Mouse (Mus musculus) adrenal gland, adult (tissue): Measurements from ENCODE around the gene Spindoc.

Source experiments
- DNase-seq, 2 experiments: peaks; one replicate each; pipeline ENCODE4 v3.0.0; 2022 to 2023; ENCODE audit warnings: low spot score in 1 of 2; ENCODE audit not compliant: inconsistent age in 2 of 2

The Spindoc gene

DNA sequence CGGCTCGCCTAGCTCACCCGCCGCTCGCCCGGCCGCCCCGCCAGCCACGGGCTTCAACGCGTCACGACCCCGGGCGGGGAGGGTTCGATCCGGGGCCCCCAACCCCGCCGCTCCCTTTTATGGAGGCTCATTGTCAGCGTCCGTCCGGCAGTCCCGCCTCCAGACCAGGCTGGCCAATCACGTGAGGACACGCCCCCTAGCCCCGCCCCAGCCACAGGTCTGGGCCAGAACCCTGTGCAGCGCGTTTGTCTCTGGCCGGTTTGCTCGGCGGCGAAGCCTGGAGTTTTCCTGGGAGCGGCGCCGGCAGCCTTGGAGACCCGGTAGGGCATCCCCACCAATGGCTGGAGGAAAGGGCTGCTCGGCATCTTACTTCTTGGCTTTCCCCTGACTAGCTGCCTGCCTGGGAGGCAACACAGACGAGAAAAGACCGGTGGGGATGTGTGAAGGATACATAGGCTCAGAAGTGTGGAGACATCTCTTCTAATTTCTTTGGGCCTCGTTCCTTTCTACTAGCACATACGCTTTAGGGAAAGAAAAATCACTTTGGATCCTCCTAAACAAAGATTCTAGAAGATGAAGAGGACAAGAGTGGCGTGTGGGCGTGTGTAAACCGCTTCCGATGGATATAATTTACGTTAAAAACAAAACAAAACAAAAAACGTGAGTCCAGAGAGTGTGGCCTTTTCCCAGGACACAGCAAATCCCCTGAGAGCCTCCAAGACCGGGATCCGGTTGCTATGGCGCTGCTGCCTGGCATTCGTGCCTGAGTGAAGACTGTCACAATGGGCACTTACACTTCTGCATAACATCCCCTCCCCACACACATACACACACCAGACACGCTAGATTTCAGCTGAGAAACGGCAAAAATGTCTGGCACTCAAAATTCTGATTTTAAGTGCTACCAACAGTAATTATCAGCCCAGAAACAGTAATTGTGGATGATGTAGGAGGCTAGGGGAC, at the start of gene Spindoc:
Spindoc (minus strand) TSS at position 92 of the 963 bp plus-strand sequence.
- DNase-seq: peak; percentile 98 to 100

DNA sequence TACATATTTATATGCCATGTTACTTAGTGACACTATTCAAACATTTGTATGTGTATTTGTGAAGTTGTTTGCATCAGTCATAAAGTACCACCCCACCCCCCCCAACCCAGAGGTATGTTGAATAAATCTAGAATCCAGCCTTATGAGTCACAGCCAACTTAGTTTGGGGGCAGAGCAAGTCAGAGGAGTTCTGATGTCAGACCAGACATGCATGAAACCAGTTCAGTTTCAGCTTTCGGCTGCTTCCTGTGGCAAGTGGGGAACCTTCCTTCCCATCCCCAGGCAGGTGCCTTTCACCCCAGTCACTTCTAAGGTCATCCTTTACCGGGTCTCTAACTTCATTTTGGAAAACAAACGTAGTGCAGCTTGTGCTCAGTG, 42.6 kb upstream of the Spindoc start:
- DNase-seq: no peak

GRCm38 (mm10) chr19:7424590-7425397, 42.0 kb upstream of the Spindoc start:
- peak in 1 of 2 experiments; percentile 39 for DNase-seq

GRCm38 (mm10) chr19:7424131-7424530, 41.3 kb upstream of the Spindoc start:
- DNase-seq: peak in 1 of 2 experiments; percentile 50

GRCm38 (mm10) chr19:7423656-7424030, 40.8 kb upstream of the Spindoc start:
- peak in 1 of 2 experiments; percentile 38 for DNase-seq

DNA sequence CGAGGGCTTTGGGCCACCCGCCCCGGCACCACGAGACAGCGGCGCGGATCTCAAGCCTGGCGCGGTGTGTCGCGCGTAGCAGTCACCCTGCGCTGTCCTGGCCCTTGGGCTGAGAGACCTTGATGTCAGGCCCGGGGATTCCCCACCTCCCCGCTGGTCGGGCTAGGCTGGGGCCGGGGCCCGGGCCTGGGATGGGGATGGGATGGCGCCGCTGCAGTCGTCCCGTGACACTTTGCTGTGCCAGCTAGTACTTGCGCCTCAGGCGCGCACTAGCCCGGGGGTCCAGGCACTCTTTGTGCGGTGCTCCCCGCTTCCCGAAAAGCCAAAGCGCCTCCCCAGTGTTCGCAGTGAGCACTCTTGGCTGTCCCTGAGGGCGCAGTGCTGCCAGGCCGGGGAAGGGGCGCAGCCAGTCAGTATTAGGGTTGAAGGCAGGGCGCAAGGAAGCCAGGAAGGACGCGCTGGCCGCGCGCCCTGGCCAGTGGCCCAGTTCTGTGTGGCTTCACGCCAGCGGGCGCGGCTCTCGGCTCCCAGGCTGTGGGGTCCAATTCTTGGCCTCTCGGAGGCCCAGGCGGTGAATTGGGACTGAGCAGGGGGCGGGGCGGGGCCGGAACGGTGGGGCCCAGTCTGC, 40.3 kb upstream of the Spindoc start:
- DNase-seq: peak; percentile 86 to 96

DNA sequence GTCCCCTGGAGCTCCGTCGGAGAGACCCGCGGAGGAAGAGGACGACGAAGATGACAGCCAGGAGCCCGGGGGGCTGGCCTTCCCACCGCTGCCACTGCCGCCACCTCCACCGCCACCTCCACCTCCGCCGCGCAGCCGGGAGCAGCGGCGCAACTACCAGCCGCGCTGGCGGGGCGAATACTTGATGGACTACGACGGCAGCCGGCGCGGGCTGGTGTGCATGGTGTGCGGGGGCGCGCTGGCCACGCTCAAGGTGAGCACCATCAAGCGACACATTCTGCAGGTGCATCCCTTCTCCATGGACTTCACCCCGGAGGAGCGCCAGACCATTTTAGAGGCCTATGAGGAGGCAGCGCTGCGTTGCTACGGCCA, 39.8 kb upstream of the Spindoc start:
- no peak for DNase-seq

GRCm38 (mm10) chr19:7421602-7422591, 39.1 kb upstream of the Spindoc start:
- DNase-seq: peak; percentile 77 to 85

DNA sequence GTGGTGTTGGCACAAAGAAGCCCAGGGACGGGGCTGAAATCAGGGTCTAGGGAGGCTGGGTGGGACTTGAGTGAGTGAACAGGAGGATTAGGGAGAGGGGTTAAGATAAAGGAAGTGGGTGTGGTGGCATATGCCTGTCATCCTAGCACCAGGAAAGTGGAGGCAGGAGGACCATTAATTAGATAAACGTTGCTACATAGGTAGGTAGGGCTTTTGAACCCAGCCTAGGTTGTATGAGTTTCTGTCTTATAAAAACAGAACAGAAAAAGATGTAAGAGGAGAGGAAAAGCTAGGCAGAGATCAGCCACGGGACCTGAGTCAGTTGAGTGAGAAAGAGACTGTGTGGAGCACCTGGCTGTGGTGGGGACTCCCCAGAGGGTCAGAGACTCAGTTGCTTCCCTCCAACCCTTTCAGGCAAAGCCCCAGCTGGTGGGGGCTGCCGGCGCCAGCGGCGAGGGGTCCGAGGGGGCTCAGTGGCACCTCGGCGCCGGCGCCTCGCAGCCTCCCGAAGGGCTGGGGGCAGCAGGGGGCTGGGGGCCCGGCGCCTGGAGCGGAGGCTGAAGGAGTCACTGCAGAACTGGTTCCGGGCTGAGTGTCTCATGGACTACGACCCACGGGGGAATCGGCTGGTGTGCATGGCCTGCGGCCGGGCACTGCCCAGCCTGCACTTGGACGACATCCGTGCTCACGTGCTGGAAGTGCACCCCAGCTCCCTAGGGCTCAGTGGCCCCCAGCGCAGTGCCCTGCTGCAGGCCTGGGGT, 38.2 kb upstream of the Spindoc start:
- DNase-seq: peak in 1 of 2 experiments; percentile 27

- peak; percentile 20 to 38 for DNase-seq
Observed at GRCm38 (mm10) chr19:7420108-7420507, 37.3 kb upstream of the Spindoc start.

GRCm38 (mm10) chr19:7419134-7419533, 36.3 kb upstream of the Spindoc start:
- DNase-seq: peak; percentile 18 to 35

GRCm38 (mm10) chr19:7417911-7418849, 35.4 kb upstream of the Spindoc start:
- DNase-seq: peak; percentile 87 to 94

DNA sequence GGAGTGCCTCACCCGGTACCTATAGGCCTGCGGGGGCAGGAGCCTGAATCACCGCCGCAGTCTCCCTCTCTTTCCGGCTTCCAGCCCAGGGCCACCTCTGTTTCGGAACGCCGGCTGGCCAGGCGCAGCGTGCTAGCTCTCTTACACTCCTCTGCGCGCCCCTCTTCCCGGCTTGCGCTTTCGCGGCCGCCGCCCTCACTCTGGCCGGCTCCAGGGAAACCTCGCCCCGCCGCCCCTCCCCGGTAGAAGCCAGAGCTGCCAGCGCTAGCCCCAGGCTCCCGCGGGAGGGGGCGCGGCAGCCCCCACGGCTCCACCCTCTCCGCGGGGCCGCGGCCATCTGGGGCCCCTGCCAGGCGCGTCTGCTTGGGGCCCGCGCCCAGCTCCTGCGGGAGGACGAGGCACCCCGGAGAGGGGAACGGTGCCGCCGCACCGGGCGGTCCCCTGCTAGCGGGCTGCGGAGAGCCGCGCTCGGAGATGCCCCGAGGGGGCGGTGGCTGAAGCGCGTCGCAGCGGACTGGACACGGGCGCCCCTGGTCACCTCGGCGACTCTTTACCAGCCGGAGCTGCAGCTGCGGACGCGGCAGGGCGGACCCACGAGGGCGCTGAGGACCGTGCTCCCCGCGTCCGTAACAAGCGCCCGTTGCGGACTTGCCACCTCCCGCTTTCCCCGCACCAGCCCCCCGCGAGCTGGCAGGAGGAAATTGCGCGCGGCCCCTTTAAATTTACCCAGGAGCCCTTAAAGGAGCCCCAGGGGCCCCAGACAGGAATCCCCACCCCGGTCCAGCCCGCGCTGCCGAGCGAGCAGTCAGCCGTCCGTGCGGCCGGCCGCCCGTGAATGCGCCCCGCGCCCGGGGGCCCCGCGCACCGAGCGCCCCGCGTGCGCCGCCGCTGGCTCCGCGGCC, 34.3 kb upstream of the Spindoc start, which contains the start of gene 2700081O15Rik:
2700081O15Rik (plus strand) TSS at position 792 of the 902 bp plus-strand sequence.
- peak; percentile 76 to 93 for DNase-seq

DNA sequence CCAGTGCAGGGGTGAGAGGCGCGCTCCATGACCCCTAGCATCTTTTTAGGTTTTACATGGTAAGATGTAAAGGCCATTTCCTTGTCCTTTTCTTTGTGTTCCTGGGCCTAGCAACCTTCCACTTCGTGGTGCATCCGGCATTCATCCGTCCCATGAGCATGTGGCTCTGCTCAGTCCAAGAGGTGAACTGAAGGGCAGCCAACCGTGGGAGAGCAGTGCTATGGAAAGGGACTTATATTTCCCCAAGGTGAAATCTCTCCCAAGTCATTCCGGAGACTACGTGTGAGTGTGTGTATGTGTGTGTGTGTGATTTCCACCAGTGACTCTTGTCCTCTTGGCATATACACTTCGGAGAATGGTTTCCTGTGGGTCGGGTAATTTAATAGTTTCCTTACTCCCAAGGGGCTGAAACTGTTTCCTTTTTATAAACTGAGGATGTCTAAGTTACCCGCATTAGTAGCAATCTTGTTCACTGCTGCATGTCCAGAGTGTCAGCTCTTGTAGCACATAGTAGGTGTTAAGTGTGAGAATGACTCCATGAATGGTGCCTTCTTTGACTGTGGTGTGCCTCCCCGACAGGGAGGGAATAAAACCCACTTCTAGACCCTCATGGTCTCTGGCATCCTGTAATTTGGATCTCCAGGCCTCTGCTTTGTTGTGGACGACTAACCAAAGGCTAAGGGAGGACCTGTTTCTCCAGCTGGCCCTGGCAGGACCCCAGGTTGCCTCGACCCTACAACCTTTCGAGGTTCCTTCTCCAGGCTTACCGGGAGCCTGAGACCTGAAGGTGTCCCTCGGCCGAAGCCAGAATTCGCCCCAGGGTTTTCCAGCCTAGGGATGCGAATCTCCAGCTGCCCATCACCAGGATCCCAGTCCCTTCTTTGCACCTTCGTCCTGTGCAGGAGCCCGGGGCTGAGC, 33.4 kb upstream of the Spindoc start:
- no peak for DNase-seq

- no peak for DNase-seq
Observed at GRCm38 (mm10) chr19:7412361-7412760, 29.6 kb upstream of the Spindoc start.

GRCm38 (mm10) chr19:7404623-7405229, 21.9 kb upstream of the Spindoc start:
- DNase-seq: no peak
